Mouse (Mus musculus): ENCODE results near the gene Mms19.

The Mms19 gene

DNA sequence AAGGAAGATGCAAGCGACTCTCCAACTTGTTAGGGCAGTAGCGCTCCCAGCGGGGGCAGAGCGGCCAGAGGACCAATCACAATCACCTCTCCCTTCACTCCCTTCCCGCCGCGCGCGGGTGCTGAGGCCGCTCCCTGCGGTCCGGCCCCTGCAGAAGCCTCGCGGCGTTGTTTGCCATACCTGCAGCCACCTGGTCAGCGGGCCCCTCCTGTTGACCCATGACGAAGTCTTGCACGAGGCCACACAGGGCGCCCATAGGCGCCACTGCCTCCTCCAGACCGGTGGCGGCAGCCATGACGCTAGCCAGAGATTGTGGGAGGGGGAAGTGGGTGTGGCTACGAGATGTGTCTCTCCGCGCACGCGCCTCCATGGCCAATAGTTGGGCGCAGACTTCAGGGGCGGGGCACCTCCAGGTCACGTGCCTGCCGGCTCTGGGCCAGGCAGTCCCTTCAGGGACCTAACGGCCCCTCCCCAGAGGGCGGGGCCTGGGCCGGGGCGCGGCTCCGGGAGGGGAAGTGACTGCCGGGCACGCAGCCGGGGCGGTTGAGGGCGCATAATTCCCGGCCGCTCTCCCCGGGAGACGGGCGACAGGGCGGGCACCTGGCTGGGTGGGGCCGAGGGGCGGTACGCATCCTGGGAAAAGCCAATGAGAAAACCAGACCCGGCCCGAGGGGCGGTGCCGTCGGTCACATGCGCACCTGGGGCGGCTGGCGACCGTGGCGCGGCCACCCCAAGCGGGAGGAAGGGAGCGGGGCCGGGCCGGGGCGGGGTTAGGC lies at the start of gene Mms19:
Gene Mms19, minus strand, starts transcription at position 339 of the 776 bp plus-strand sequence.
- DNase-seq (ENCODE audit: low spot score), result peak; percentile 99

DNA sequence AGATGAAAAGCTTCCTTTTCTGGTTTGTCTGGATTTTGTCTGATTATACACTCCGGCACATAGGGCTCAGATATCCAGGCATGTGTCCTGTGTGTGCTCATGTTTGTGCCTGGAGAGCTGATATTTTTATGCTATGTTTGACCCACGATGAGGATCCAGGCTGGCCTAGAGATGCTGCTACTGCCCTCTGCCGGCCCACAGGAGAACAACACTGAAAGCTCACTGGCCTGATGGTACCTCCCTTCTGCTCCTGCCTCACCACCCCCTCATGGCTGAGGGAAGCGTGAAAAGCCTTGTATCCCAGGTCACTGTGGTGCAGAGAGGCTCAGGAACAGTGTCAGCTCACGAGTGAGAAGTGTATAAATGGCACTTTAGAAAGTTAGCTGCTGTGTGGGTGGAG lies 45.2 kb upstream of the Mms19 start:
- DNase-seq (ENCODE audit: low spot score), result peak; percentile 82

DNA sequence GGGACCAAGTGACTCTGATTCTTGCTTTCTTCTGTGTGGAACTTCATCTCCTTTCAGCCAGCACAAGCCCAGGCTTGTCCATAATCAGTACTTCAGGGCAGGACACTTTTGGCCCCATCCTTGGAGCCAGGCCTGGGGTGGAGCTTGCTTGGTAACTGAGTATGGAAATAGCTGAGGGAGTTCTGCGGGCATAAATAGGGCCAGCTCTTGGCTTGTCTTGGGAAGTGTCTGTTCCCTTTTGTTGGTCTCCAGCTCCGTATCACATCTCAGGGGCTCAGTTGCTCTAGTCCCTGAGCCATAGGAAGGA lies 41.5 kb upstream of the Mms19 start:
- DNase-seq (ENCODE audit: low spot score), result no peak

DNA sequence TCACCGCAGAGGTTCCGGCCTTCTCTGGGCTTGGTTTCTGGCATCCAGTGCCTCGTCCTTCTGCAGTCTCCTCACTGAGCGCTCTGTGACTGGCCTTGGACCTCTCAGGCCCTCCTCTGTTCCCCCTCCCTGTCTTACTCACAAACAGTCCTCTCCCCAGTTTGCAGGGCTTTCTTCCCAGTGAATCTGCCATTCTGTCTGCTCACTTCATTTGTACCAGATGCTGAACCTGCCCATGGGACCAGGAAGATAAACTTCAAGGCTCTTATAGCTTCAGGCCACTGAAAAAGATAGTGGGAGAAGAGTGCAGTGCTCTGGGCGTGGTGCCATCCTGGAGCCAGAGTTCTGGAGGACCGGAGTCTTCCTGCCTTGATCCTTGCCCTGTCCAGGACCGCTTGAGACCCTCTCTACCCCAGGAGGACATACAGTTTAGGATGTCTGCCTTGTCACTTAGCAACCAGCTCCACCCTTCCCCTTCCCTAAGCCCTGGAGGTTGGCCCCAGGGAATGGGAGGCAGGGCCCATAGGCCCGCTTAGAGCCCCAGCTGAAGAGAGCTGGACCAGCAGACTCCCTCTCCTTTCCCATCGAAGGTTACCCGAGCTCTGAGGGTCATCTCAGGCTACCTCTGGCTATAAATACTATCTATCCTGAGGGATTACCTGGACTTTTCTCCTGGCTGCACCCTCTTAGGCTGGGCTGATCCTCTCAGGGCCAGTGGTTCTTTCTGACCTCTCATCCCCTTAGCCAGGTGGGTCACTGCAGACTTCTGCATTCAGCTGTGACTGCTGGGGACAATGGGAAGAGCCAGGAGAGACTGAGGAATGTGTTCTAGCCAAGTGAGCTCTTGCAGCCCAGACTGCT lies 41.0 kb upstream of the Mms19 start:
- no peak for DNase-seq (ENCODE audit: low spot score)

DNA sequence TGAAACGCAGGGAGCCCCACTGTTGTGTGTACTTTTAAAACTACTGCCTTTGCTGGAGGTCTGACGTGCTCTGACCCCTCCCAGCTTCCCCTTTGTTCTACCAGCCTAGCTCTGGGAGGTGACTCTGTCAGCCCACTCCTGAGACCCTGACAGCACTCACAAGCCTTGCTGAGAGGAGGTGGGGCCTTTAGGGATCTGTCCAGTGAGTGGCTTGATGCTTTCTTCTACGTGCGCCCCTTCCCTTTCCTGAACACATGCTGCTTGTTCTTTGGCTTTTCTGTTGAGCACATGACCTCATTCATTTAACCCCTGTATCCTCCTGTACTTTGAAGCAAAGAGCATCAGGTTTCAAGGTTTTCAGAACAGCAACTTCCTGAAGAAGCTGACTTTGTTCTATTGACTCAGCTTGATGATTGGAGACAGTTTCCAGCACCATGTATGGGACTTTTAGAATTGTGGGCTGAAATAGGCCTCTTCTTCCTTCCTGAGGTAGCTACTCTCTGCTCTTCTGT lies 38.1 kb upstream of the Mms19 start:
- no peak for DNase-seq (ENCODE audit: low spot score)

DNA sequence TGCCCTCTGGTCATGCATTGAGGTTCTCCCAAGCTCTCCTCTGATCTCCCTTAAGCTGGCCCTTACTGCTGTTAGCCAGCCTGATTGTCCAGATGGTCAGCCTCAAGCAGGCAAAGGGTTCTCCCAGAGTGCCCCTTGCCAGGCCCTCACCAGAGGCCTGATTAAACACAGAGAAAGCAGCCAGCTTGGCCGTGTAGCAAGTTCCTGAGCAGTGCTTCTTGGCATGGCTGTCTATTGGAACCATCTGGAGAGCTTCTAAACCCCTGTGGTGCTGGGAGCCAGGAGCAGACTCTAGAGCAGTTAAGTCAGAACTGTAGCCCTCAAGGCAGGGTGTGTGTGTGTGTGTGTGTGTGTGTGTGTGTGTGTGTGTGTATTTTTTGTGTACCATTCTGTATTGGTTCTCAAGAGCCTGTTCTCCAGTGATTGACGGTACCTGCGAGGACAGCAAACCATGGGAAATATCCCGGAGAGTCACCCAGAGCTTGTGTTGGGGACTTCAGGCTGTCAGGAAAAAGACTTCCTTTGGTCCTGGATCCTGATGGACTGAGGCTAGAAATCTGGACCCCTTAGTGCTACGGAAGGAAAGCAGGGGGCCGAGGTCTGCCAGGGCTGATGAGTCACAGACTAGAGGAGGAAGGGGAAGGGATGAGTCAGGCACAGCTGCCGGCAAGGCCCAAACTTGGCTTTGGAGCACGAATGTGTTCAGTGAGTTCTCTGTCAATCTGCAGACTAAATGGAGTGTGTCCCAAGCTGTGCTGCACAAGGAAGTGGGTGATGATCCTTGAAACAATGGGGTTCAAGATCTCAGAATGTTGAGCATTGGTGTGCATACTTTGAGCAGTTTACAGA lies 36.7 kb upstream of the Mms19 start:
- DNase-seq (ENCODE audit: low spot score), result peak; percentile 69

DNA sequence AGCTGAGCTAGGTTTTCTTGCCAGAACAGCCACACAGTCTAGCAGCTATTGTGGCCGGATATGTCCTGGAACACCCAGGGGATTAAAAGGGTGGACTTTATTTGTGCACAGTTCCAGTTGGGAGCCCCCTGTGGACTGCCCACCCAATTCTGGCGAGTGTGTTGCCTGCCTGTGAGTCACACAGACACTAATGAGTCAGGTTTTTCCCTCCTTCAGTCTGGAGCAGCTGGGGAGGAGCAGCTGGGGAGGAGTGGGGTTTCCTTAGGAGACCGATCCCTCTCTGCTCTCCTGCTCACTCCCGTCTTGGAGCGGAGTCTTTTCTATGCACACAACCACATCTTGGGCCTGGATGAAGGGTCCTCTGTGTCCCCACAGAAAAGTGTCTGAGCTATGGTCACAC lies 35.9 kb upstream of the Mms19 start:
- DNase-seq (ENCODE audit: low spot score), result no peak

DNA sequence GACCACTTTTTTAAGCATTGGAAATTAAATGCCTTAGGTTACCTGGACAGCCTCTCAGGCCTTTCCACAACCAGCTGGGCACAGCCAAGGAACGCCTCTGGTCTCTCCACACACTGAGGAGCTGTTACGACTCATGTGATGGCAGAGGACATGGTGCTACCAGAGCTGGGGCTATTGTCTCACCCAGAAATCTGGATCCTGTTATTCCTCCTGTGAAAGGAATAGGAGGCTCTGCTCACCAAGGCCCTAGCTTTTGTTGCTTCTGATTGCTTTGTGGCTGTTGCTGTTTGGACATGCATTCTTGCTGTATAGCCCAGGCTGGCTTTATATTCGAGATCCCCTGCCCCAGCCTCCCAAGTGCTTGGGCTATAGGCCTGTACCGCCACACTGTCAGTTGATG lies 35.3 kb upstream of the Mms19 start:
- no peak for DNase-seq (ENCODE audit: low spot score)

DNA sequence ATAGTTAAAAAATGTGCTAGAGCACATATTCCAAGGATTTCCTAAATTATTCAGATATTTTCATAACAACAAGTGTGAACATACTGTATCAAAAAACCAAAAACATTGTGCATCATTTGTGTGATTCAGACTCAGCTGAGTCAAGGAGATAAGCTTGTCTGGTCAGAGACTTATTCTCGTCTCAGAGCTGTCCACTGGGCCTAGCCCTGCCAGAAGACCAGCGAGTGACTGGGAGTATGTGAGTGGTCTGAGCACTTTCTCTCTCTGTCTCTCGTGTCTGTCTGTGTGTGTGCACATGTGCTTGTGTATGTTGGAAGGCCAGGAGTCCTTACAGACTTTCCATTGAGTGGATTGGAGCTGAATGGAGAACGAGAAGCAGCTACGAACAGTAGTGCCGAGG lies 34.0 kb upstream of the Mms19 start:
- DNase-seq (ENCODE audit: low spot score), result no peak

DNA sequence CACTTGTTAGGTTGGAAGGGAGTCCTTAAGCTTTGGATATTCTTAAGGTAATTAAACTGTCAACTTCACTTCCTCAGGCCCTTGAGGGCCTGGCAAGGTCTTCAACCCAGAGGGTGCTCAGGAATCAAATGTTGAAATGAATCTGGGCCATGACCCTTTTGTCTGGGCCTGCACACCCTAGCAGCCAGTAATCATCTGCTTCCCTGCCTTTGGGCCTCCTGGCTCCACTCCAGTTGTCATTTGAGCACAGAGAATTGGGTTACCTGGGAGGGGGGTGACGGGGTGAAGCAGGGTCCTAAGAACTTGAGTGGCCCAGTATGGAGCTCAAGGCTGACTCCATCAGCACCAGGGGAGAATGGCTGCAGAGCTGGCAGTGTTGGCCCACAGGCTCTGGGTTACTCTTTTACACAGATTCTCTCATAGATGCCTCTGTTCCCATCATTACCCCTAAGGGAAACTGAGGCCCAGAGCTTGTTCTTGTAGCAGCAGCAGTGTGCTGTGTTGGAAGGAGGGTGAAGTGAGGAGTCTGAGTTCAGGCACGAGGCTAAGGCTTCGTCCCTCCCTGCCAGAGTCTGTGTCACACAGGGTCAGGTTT lies 33.4 kb upstream of the Mms19 start:
- no peak for DNase-seq (ENCODE audit: low spot score)

DNA sequence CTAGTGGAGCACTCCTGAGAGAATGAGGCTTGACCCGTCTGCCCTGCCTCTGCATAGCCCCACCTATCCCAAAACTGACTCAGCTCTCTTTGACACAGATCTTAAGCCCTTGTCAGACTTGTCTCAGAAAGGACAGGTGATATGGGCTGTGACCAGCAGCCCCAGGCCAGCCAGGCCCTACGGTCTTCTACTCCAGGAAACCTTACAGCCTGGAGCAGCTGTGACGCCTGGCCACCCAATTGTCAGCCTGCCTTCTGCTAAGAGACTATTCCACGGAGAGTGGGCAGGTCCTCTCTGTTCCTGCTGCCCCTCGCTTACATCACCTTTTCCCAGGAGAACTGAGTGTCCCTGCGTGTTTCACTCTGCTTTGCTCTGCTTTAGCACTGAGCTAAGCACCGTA lies 30.2 kb upstream of the Mms19 start:
- no peak for DNase-seq (ENCODE audit: low spot score)

DNA sequence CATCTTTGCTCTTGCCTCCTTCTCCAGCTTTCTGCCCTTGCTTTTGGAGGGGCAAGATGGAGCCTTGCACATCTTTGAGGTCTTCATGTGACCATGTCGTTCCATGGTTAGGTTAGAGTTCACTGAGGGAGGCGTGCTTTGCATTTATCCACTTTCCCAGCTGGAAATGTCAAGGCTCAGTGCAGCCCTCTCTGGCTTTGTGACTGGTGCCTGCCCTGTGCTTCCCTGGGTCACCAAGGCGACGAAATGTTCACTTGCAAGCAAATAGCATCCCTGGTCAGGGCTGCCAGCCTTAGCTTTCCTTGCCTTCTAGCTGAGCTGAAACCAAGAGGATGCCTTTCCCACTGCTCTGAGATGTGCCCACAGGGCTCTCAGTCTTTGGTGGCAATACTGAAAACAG lies 29.5 kb upstream of the Mms19 start:
- no peak for DNase-seq (ENCODE audit: low spot score)

DNA sequence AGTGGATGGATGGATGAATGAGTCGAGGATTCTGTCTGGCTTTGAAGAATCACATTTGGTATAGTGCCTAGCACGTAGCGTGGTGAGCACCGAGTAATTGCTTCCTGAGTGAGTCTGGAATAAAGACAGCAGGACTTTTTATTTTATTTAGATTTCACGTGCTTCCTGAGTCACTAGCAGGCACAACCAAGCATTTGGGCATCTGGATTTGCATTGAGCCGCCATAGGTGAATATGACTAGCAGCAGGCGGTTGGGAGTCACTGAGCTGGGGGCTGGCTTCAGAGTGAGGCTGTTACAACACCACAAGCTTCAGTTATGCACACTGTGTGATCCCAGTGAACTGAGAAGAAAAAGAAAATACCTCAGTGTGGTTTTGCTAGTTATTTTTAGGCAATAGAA lies 28.1 kb upstream of the Mms19 start:
- no peak for DNase-seq (ENCODE audit: low spot score)

DNA sequence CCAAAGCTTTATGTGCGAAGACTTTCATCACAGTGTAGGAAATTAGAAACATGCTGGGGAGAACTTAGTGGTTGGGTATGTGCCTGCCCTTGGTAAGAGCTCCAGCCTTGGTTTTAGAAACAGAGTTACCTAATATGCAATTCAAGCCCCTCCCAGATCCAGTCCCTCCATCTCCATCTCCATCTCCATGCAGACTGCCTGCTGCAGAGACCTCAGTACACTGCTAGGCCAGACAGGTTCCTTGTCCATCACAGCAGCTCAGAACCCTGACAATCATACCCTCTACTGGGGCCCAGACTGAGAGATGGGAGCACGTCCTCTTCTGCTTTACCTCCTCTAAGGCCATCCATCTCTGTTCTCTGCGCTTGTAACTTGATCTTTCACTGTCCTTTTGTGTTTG lies 27.6 kb upstream of the Mms19 start:
- DNase-seq (ENCODE audit: low spot score), result no peak

DNA sequence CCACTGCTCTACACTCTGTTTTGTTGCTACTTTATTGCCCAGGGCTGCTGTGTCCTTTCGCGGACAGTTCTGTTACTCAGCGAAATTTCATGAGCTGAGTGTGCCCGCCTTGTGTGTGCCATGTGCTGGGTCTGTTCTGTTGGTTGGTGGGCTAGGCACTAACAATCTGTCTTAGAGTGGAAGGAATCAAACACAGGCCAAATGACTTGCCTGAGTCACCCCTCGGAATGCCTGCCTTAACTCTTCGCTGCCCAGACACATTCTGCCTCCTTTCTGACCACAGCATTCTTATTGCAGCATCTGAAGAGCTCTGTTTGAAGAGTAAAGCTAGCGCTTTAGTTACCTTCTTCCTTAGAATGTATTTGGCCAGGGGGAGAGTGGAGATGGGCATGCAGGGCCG lies 25.6 kb upstream of the Mms19 start:
- no peak for DNase-seq (ENCODE audit: low spot score)

DNA sequence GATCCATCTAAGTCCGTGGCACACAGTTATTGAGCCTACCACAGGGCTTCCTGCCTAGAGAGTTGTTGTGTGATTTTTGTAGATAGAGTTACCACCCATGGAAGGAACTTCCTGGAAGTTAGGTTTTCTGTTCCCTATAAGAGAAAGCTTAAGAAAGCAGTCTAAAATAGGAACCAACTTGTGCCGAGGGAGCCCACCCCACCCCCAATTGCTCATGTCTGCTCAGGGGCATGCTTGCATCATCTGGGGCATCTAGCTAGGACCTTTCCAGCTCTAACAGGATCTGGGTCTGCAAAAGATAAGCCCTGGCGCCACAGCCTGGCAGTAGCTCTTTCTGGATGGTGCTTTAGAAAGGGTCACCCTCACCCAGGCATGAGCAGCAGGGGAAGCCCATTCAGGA lies 24.7 kb upstream of the Mms19 start:
- DNase-seq (ENCODE audit: low spot score), result peak; percentile 32

DNA sequence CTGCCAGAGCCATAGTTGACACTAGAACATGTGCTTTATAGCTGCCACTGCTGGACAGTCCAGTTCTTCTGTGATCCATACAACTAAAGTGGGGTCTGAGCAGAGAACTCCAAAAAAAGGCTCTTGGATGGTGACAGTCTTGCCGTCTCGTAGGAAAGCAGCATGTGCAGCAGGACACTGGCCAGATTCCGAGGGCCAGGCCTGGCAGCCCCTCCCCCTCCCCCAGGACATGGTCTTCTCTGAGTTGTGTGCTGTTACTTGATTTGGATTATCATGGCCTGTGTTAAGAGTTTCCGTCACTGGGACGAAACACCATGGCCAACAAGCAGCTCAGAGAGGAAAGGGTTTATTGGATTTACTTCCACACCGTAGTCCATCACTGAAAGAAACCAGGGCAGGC lies 23.3 kb upstream of the Mms19 start:
- DNase-seq (ENCODE audit: low spot score), result no peak

DNA sequence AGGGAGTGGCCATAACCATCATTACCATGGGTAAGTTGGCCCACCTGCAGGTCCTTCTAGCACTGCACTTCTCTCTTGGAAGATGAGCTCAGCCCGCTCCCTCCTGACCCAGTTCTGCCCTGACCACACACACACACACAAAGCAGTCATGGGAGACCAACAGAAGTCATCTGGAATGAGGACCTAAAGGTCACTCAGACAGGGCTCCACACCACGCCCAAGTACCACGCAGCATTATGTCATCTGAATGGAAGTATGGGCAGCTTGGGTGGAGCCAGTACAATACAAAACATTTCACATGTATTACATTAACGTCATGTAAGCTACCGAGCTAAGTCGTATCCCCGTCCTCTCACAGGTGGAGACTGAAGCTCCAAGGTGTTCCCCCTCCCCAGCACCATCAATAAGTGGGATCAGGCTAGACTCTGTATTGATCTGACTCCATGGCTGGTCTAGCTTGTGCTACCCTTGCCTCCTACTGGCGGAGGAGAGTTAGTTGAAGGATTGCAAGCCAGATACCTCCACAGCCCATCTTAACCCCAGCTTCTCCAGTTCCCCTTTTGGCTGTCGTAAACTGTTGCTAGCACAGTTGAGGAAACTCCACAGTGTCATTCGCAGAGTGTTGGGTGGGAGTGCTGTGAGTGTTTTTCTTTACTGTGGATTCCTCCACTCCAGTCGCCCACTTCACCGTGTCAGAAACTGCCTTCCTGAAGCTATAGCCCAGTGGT lies 20.5 kb upstream of the Mms19 start:
- DNase-seq (ENCODE audit: low spot score), result peak; percentile 55

DNA sequence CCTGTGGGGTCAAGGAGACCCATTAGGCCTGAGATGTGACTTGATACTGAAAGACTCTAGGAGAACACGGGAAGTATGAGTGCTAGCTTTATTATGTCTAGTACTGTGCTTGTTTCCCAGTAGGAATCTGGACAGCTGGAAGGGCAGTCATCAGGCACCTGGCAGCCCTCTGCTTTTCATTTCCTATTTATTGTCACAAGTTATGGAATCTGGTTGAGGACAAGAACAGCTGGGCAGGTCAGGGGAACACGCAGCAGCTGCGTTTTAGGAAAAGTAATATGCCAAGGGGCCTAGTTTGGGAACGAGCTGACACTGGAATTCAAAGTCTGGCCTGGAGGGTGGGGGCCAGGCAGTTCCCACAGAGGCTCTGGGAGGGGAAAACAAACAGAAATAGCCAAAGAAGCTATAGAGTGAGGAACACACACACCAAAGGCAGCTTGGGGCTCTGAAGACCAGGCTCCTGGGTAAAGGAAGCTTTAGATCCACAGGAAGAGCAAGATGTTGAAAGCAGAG lies 19.5 kb upstream of the Mms19 start:
- DNase-seq (ENCODE audit: low spot score), result no peak

DNA sequence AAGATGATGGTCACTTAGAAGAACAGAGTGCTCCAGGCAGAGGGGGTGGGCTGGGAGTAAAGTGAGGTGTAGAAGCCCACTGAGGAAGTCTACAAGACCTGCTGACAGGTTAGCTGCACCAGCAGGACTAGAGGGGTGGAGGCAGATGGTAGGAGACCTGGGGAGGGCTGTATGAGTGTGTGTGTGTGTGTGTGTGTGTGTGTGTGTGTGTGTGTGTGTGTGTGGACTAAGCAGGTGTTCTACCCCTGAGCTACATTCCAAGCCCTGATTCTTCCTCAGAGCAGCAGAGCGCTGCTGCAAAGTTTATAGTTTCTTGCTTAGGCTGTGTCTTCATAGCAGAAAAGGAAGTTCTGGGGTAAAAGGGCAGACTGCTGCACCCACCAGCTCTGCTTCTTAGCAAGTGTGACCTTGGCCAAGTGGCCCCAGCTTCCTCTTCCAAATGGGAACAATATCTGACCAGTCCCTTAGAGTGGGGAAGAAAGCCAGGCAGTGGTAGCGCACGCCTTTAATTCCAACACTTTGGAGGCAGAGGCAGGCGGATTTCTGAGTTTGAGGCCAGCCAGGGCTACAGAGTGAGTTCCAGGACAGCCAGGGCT lies 18.8 kb upstream of the Mms19 start:
- no peak for DNase-seq (ENCODE audit: low spot score)

All from lung, postnatal 25 days (tissue).